Mouse (Mus musculus) embryonic facial prominence, embryonic 13.5 days (tissue): Measurements from ENCODE around the gene Pgm3. TPM values are rescaled to one million over a fixed set of nuclear protein-coding genes. Genes with fewer than 3 reads are reported as not detected.

ENCODE experiments used
- polyA plus RNA-seq: library from polyadenylated mRNA; unstranded; fragments of >200 nt; fragmentation: Nextera tagmentation; extraction: Ambion mirVana; gene quantifications from 2 replicates; pipeline ENCODE4 v1.2.1, GENCODE M21; 2015

Gene Pgm3
- polyA plus RNA-seq, 1 experiment from 2014 or later, result 39.2 TPM

Other genes with a start within 250 kb of the Pgm3 start
- gene Ube2cbp, start 106.9 kb downstream of the Pgm3 start, polyA plus RNA-seq, result 5.9 and 6.1 TPM in 2 replicates
- 16.5 and 22.6 TPM in 2 replicates for gene Dop1a, start 104.7 kb downstream of the Pgm3 start, polyA plus RNA-seq
- 3.4 and 4.6 TPM in 2 replicates for gene Rwdd2a, start 149 bp upstream of the Pgm3 start, polyA plus RNA-seq
- 19.2 and 20.3 TPM in 2 replicates for gene Me1, start 124.1 kb upstream of the Pgm3 start, polyA plus RNA-seq
- gene Prss35, start 171.8 kb upstream of the Pgm3 start, polyA plus RNA-seq, result 28.1 and 33.0 TPM in 2 replicates